Mouse (Mus musculus) CH12F3 (cell line): ENCODE measurements at regions not wholly inside any gene's neighbourhood (a gene's known extent, or its start where the extent isn't known, plus 50 kb on each side); places are given as distances from the start of the nearest gene placed in this dataset.

Experiments used
- in situ Hi-C: fragments of 300-500 bp; cut with MboI; formaldehyde crosslinking; loops from 2 replicates; pipeline ENCODE4 v1.14.3; 2020; ENCODE audit warnings: low sequenced_read_pairs

DNA sequence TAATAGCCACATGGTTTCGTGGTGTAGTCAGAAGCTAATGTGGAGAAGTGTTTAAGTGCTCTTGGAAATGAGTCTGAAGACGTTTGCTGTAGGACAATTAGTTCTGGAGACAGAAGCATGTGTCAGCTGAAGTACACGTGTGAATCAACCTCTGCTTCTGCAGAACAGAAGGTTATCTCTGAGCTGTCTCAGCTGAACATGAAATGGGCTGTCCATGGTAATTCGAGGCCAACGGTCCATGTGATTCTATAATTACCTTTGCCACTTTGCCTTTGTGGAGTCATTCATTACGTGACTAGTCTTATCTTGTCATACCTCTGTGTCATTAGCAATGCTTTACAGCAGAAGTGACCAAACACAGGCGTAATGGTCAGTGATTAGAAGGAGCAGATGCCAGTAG is 295.6 kb upstream of the Veph1 start:
- in situ Hi-C loops, result no loop called here

DNA sequence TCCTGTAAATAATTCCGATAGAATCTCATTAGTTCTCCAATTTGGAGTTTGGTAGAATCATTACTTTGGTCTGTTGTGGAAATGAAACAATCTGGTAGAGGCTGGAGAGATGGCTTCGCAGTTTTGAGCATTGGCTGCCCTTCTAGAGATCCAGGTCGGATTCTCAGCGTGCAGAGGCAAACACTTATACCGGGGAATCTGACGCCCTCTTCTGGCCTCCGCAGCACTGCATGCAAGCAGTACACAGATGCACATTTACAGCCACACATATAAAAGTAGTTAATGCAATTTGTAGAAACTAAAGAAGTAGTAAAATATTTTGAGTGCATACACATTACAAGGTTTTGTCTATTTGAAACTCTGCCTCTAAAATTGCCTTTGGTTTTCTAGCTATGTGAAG is 294.1 kb upstream of the Veph1 start:
- in situ Hi-C loops, result no loop called here

- in situ Hi-C loops, result no loop called here
Measured at GRCm38 (mm10) chr3:66589483-66589882, 292.8 kb upstream of the Veph1 start.

DNA sequence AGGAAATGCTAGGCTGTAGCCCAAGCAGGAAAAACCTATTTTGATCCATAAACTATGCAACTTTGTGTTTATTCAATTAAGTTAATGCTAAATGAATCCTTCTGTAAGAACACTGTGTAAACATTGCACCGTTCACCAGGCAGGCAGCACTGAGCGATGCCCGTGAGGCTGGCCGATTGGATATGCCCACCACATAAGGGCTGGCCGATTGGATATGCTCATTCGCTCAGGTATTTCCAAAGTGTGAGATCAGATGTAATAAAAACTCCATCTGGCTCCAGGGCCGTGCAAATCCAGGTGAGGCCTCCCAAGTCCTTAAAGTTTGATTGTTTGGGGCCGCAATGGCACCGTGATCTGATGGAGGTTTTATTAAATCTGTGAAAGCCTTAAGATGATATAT is 288.2 kb upstream of the Veph1 start:
- in situ Hi-C loops, result no loop called here

- in situ Hi-C loops, result no loop called here
Measured at GRCm38 (mm10) chr3:66584101-66584500, 287.5 kb upstream of the Veph1 start.

GRCm38 (mm10) chr3:66576659-66577058 is 280.0 kb upstream of the Veph1 start:
- in situ Hi-C loops, result no loop called here

- in situ Hi-C loops, result no loop called here
Measured at GRCm38 (mm10) chr3:66574321-66574720, 277.7 kb upstream of the Veph1 start.

DNA sequence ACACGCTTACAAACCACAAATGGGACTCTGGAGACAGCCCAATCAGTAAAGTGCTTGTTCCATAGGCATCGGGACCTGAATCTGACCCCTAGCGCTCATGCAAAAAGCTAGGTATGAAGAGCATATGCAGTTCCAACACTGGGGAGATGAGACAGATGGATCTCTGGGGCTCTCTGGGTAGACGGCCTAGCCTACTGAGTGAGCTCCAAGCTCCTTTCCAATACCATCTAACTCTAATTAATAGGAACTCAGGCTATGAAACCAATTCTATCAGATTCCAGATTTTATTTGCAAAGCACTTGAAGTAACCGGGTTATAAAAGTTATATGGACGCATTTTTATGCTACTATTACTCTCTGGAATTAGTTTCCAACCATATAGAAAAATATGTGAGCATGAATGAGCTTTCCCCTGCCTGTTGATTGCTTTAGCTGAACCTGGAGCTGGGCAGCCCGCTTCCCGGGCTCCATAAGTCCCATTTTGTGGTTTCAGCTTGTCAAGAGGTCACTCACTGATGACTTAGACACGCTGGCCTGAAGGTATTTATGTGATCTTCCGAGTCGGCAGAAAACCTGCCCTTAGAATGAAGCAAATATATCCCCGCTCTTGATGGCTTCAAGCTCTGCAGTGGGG is 276.4 kb upstream of the Veph1 start:
- in situ Hi-C loops, result no loop called here

GRCm38 (mm10) chr3:66570342-66570741 is 273.7 kb upstream of the Veph1 start:
- in situ Hi-C loops, result no loop called here

DNA sequence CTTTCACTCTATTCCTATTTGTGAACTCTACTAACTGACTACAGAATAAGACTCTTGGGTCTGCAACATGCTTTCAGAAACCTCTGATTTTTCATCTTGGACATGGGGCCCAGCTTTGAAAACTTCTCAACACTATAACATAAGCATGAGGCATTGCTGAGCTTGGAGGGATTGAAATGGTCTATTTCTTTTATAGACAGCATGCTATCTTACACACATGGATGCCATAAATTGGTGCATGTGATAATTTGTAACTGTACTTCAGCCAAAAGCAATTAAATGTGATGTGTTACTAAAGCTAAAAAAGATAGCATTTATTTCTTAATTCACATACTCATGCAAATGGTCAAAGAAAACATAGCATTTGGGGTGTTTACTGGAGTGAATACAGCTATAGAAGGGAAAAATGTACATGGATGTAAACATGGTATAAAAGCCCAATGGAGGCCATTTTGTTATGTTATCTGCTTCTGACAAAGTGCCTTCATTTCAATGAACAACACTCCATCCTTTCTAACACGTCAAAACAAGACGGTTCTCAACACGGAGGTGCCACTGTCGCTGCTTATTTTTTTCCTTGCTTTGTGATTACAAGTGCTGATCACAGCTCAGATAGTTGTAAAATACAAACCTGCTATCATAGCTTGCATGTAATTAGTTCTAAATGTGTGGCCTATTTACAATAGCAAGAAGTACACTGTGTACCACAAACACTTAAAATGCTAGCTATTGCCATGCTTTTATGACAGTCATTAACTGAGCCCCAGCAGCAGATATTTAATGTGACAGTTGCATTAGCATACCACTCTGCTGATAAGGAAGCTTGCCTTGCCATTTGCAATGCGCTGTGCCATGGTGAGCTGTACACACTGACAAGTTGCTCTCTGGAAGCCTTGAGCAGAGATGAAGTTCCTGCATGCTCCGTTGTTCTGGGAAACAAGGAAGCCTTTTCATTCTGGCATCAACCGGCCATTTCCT is 267.9 kb upstream of the Veph1 start:
- in situ Hi-C loops, result no loop called here

DNA sequence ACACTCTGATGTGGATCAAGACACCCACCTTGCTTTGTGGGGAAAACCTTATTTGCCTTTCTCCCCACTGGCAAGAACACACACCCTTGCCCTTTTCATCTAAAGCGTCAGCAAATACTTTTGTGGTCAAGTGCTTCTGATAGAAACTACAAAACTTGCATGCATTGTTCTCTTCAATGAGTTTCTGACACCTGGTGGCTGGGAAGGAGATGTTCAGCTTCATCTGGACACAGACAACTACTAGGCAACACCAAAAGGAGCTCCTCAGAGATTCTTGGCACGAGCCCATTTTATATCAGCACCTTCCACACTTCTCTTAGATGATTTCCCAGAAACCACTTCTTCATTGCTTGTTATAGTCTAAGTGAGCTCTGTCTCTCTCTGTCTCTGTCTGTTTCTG is 266.7 kb upstream of the Veph1 start:
- in situ Hi-C loops, result no loop called here

DNA sequence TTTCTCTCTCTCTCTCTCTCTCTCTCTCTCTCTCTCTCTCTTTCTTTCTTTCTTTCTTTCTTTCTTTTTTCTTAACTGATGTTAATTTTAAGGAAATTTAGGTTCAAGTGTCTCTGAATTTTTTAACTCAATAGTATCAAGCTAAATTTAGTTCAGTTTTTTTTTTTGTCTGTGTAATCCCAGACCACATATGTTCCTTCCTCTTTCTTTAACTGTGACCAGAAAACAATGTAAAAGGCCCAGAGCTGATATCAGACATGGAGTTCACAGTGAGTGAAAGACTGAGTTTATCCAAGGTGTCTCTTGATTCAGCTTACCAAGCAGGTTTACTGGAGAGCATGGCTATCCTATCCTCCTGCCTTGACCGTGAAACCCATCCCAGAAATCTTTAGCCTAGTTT is 258.9 kb upstream of the Veph1 start:
- in situ Hi-C loops, result no loop called here

DNA sequence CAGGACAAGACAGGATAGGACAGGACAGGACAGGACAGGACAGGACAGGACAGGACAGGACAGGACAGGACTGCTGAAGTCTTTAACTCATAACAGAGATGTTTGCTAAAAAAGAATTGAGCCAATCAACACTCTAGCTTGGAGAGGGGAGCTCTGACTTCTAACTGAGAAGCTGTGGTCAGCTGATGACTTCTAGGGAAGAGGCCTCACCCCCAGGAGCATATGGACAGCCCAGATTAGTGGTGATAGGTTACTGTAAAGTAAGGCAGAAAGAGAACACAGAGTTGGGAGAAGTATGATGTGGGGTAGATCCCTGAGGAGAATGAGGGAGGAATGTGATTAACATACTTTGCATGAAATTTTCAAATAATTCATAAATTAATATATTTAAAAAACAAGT is 254.3 kb upstream of the Veph1 start:
- in situ Hi-C loops, result no loop called here

GRCm38 (mm10) chr3:66546576-66546975 is 249.9 kb upstream of the Veph1 start:
- in situ Hi-C loops, result no loop called here

GRCm38 (mm10) chr3:66544139-66544933 is 247.7 kb upstream of the Veph1 start:
- in situ Hi-C loops, result no loop called here

DNA sequence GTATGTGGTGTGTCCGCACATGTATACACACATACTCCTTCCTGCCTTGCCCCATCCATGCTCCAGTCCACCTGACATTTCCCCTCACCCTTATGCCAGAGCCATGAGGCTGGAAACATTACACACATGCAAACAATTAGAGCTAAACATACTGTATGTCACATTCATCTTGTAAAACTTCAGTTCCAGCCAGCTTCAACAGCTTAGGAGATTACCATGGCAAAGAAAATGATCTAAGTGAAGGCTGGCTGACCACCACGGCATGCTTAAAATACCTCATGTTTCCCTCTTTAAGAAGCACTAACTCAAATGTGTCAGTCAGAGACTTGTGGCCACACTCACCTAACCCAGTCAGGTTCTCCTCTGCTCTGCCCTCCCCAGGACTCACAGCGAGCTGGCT is 246.2 kb upstream of the Veph1 start:
- in situ Hi-C loops, result no loop called here

DNA sequence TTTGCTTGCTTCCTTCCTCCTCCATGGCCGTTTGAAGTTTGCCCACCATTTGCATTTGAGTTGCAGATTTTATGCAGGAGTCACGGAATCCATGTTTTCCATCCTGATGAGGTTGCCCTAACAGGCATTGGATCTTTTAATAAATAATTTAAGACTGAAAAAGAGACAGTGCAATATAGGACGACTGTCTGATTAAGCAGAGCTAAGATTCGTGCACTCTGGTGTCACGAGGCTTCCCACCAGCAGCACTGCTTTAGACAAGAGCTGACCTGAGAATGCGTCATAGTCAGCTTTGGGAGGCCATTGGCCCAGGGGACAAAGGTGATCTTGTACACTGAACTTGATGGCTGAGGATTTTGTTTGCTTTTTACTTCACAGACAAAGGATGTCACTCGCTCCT is 241.3 kb upstream of the Veph1 start:
- in situ Hi-C loops, result no loop called here

DNA sequence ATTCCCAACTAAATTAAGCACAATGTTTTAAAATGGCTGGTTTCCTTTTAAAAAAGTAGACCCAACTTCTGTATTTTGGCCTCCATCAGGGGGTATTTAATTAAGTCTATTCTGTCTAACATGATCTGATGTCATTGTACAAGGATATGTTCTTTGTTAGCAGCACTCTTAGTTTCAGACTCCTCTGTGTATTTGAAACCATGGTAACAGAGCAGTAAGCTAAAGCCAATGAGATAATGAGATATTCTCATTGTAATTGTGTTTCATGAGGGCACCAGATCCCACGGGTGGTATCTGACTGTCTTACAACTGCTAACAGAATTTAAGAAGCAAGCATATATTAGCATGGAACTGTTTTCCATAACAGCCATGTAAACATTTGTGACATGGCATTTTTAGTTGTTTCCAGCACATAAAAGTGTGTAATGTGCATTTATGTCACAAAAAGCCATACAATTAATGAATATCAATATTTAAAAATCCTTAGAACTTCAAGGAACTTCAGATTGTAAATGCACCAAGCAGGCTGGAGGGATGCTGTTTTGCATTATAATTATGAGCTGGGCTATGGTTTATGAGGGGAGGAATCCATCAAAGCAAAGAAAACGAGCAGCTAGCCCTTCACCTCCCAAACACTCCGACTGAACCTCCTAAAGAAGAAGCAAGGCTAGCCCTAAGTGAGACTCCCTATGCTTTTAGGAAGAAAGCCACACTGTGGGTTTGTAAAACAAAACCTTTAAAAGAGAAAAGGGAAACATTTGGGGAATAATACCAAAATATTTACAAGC is 240.7 kb upstream of the Veph1 start:
- in situ Hi-C loops, result no loop called here

DNA sequence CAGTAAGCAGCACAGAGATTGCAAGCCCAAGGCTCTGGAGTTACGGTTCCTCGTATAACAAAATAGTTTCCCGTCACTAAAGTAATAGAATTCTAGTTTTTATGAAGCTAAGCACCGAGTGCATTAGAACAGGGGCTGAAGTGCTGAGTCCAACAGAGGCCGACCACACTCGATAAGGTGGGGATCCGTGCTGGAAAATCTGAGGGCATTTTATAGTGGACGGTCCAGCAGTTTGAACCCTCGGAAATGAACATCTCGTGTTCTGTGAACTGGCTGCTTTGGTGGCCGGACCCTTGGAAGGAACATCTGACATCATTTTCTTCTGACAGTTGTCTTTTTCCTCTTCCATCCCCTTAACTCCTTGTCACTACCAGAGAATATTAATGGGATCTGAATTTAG is 240.0 kb upstream of the Veph1 start:
- in situ Hi-C loops, result no loop called here

DNA sequence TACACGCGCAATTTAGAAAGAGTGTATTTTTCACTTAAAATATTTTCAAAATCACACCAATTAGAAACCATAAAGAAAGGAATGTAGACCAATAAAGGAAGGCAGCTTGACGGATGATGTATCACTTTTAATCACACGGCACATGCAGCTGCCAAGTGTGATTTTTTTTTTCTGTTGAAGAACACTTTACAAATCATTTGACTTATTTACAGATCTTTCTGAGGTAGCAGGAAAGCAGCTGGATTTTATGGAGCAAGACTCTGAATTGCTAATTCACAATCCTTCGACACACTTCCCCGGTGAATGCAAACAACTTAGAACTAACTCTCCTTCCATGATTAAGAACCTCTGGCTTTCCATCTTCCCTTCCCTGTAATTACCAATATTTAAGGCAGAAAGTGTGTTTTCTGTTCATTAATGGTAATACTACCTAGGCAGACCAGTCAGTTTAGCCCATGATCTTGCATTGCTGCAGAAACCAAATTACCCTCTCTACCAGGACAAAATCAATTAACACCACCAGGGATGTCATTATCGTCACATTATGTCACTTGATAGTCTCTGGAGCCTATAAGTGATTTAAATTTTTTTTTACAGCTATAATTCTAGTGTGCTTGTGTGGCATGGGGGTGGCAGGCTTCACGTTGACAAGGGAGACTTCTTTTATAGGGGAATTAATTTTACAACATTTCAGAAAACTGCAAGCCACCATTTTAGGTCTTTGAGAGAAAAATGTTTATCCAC is 239.3 kb upstream of the Veph1 start:
- in situ Hi-C loops, result no loop called here
